Mouse (Mus musculus): ENCODE results near the gene Serhl.
A peak's percentile ranks its signal among the peaks of the same experiment; 100 is the strongest.
"Not testable (repeated sequence)": the region's sequence is repeated elsewhere in the genome, so short reads cannot be mapped to it uniquely, and the experiment has no call there.

The Serhl gene

DNA sequence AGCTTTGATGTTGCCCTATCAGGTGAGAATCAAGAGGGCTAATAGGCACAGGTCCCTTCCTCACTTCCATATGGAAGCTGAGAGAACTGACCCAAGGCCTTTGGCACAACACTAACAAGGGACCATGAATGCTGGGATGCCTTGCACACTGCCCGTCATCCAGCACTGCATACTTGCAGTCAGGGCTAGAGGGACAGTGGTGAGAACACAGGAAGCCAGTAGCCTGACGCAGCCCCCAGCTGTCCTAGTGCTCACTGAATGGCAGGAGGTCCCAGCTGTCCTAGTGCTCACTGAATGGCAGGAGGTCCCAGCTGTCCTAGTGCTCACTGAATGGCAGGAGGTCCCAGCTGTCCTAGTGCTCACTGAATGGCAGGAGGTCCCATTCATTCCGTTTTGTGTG lies 37.7 kb downstream of the Serhl start:
- not testable (repeated sequence) for H3K27me3 ChIP-seq (ENCODE audit: control insufficient read depth, insufficient read depth, low read length, poor library complexity, severe bottlenecking); DNase-seq (ENCODE audit: low read depth, low spot score)
- peaks cover 14% of the 10 kb centered on the region for H3K36me3 ChIP-seq (ENCODE audit: control insufficient read depth, insufficient read depth, low read length, poor library complexity, severe bottlenecking)

DNA sequence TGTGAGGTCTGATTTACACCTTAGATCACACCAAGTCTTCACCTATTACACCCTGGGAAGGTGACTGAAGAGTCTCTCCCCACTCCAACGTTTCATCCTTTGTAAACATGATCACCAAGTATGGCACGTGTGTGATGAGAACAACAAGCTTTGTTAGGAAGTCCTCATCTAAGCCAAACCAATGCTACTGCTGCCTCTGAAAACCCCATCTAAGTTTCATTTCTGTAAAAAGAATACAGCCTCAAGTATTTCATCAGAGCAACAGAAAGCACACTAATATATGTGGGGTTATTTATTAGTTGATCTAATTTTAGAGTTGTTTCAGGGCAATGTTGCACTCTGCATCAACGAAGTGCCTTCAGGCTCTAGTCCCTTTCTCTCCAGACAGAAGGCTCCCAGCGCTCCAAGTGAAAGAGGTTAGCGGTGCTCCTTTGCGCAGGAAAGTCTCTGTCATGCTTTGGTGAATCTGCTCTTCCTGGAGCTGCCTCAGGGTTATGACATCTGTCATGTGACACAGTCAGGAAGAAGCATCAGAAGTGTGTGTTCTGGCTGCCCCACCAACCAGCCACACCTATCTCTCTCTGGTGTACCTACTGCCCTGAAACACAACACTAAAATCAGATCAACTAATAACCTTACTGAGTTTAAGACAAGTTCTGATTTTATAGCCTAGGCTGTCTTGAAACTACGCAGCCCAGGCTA lies 40.4 kb downstream of the Serhl start:
- Histone ChIP-seq H3K36me3 (ENCODE audit: control insufficient read depth, insufficient read depth, low read length, poor library complexity, severe bottlenecking) (peaks cover 21% of the 10 kb centered on the region), H3K27me3 (ENCODE audit: control insufficient read depth, insufficient read depth, low read length, poor library complexity, severe bottlenecking) (no peaks in the 10 kb centered on the region)
- DNase-seq (ENCODE audit: low read depth, low spot score): no peak

DNA sequence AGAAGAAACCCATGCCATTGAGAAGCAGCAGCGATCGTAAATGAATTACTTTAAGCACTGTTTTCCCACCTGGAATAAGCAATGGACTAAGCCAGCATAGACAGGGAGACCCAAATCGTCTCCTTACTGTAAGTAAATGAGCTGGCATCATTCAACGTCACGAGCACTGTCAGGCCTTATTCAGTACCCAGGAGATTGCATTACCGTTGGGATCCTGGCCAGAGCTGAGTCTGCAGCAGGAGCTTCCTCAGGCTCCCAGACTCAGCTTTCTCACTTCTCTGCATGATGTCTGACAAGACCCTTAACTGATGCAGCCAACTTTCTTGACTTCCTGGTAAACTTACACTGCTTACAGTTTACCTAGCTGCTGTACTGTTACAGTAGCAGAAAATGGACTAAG lies 45.4 kb downstream of the Serhl start:
- Histone ChIP-seq H3K27me3 (ENCODE audit: control insufficient read depth, insufficient read depth, low read length, poor library complexity, severe bottlenecking) (no peaks in the 10 kb centered on the region), H3K36me3 (ENCODE audit: control insufficient read depth, insufficient read depth, low read length, poor library complexity, severe bottlenecking) (peaks cover 21% of the 10 kb centered on the region)
- no peak for DNase-seq (ENCODE audit: low read depth, low spot score)

DNA sequence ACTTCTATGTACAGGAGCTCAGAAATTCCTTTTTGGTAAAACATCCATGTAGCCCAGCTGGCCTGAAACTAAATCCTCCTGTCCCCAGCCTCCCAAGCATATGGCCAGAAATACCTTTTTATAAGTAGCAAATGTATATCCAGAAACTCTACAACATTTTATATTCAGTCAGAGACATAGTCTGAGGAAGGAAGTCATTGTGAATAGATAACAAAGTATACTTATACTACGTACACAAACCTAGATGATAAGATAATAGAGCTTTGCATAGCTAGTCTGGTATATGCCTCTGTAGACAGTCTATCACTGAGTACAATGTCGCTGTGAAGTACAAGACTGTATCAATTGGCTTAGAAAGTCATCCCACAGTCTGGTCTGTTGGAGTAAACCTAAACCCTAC lies 46.3 kb downstream of the Serhl start:
- DNase-seq (ENCODE audit: low read depth, low spot score): no peak
- Histone ChIP-seq H3K36me3 (ENCODE audit: control insufficient read depth, insufficient read depth, low read length, poor library complexity, severe bottlenecking) (peaks cover 19% of the 10 kb centered on the region), H3K27me3 (ENCODE audit: control insufficient read depth, insufficient read depth, low read length, poor library complexity, severe bottlenecking) (no peaks in the 10 kb centered on the region)

DNA sequence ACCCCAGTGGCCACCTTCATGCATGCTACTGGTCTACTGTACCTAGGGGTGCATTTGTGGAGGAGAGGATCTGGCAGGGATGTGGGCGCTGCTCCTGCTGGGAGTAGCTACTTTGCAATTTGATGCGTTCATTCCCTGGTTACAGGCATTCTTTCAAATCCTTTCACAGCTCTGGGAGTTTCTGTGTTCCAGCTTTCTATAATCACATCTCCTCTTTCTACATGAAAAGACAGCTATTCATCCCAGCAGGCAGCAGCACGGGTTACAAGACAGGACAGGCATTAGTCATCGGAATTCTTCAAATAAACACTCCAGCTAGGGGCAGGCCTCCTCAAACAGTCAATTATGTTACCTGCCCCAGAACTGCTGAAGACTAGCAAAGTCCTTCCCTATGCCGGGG lies 53.6 kb downstream of the Serhl start:
- Histone ChIP-seq H3K27me3 (ENCODE audit: control insufficient read depth, insufficient read depth, low read length, poor library complexity, severe bottlenecking) (no peaks in the 10 kb centered on the region), H3K36me3 (ENCODE audit: control insufficient read depth, insufficient read depth, low read length, poor library complexity, severe bottlenecking) (peaks cover 1% of the 10 kb centered on the region)
- DNase-seq (ENCODE audit: low read depth, low spot score): no peak

DNA sequence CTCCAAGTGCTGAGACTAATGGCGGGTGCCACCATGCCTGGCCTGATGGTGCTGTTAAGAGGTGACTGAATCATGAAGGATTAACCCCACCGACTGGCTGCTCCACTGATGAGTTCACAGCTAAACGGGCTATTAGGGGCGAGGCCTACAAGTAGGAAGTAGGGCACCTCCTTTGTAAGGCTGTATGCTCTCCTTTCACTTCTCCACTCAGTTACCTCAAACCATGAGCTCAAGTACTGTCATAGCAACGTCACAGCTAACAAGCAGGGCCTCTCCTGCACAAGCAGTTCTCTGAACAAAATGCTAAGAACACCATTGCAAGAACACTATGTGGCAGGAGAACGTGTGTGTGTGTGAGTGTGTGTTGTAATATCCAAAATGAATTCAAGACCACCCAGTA lies 56.2 kb downstream of the Serhl start:
- no peaks in the 10 kb centered on the region for H3K36me3 ChIP-seq (ENCODE audit: control insufficient read depth, insufficient read depth, low read length, poor library complexity, severe bottlenecking)
- no peaks in the 10 kb centered on the region for H3K27me3 ChIP-seq (ENCODE audit: control insufficient read depth, insufficient read depth, low read length, poor library complexity, severe bottlenecking)
- peak; percentile 63 for DNase-seq (ENCODE audit: low read depth, low spot score)

DNA sequence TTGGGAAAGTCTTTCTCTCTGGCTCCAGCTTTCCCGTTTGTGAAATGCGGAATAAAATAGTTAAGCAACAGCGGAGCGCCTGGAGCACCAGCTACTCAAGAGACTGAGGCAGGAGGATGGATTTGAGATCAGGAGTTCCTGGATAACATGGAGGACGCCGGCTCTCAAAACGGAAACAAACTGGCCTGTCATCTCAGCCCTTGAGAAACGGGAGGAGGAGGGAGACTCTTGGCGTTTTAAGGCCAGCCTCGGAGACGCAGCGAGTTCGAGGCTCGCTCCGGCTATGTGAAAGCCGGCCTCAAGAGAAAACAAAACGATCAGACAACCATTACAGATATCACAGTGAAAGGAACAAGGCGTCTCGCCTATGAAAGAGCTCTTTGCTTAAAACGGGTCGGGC lies 59.1 kb downstream of the Serhl start:
- Histone ChIP-seq H3K27me3 (ENCODE audit: control insufficient read depth, insufficient read depth, low read length, poor library complexity, severe bottlenecking) (no peaks in the 10 kb centered on the region), H3K36me3 (ENCODE audit: control insufficient read depth, insufficient read depth, low read length, poor library complexity, severe bottlenecking) (no peaks in the 10 kb centered on the region)
- no peak for DNase-seq (ENCODE audit: low read depth, low spot score)

DNA sequence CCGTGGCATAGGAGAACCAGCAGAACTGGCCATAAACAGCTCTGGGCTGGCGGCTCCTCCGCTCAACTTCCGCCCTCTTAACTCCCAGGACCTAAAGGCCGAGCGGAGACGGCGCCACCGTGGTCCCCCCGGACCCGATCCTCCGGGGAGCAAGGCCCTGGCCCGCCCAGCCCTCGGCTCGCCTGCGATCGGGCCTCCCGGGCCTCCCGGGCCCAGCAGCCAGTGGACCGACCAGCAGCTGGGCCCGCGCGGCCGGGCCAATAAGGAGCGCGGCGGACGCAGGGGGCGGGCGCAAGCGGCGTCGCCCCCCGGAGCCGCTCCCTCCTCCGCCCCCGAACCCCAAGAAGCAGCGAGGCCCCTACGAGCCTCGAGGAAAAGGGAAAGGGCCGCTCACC lies 59.5 kb downstream of the Serhl start:
- no peaks in the 10 kb centered on the region for H3K36me3 ChIP-seq (ENCODE audit: control insufficient read depth, insufficient read depth, low read length, poor library complexity, severe bottlenecking)
- DNase-seq (ENCODE audit: low read depth, low spot score): no peak
- H3K27me3 ChIP-seq (ENCODE audit: control insufficient read depth, insufficient read depth, low read length, poor library complexity, severe bottlenecking): no peaks in the 10 kb centered on the region

DNA sequence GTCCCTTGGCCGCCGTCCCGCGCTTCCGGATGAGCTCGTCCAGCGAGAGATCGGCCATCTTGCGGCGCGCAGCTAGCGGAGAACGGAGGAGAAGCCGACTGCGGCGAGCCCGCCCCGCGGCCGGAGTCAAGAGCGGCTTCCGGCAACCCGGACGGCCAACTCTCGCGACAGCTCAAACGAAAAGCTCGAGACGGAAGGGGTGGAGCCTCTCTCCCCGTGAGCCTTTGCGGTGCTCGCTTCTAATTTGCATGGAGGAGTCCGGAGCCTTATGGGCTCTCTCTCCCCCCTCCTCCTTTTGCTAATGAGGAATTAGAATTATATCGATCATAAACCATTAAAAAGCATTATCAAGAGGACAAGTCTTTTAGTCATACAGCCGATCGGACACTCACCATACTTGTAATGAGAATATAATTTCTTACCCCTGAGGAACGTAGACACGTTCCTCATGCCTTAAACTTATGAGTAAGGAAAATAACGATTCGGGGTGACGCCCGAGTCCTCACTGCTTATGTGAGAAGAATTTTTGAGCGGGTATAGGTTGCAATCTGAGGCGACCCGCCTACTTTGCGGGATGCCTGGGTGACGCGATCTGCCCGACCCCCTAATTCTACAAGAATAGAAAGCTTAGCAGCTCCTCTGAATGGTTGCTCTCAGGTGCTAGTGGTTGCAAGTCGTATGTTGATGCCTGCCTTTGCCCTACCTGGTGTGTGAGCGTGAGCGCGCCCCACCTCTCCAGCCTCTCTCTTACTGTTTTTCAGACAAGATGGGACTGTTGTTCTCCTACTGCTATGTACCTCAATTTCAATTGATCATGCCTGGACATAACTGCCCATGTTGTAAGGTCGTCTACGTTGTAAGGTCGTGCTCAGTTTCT lies 60.1 kb downstream of the Serhl start, which contains the start of gene Poldip3:
Gene Poldip3, minus strand, starts transcription at position 189 of the 877 bp plus-strand sequence.
- Histone ChIP-seq H3K27me3 (ENCODE audit: control insufficient read depth, insufficient read depth, low read length, poor library complexity, severe bottlenecking) (no peaks in the 10 kb centered on the region), H3K36me3 (ENCODE audit: control insufficient read depth, insufficient read depth, low read length, poor library complexity, severe bottlenecking) (no peaks in the 10 kb centered on the region)
- DNase-seq (ENCODE audit: low read depth, low spot score): peak; percentile 99

DNA sequence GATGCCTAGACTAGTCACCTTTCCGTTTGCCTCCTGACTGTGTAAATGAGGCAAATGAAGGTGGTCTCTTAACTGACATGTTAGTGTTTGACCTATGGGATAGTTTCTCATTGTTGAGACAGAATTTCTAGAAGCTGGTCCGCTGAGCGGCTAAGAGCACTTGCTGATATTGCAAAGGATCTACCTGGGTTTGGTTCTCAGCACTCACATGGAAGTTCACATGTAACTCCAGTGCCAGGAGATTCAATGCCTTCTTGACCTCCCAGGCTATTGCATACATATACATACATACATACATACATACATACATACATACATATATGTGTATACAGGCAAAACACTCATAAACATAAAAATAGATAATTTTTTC lies 60.8 kb downstream of the Serhl start:
- Histone ChIP-seq H3K36me3 (ENCODE audit: control insufficient read depth, insufficient read depth, low read length, poor library complexity, severe bottlenecking) (no peaks in the 10 kb centered on the region), H3K27me3 (ENCODE audit: control insufficient read depth, insufficient read depth, low read length, poor library complexity, severe bottlenecking) (no peaks in the 10 kb centered on the region)
- DNase-seq (ENCODE audit: low read depth, low spot score): no peak

DNA sequence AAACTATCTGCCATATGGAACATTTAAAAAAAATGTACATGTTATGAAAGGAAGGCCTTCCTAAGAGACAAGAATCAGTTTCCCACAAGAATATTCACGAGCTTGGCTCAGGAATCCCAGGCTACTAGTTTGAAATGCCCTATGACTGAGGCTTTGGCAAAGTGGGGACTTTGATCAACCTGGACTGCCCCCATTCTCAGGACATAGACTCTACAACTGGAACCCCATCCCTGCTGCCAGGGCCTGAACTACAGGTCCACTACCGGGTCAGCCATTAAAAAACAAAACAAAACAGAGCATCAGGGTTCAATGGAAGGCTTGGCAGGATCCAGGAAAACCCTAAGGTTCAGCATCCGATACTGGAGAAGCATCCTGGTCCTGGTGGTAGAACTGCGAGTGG lies 61.4 kb downstream of the Serhl start:
- Histone ChIP-seq H3K36me3 (ENCODE audit: control insufficient read depth, insufficient read depth, low read length, poor library complexity, severe bottlenecking) (no peaks in the 10 kb centered on the region), H3K27me3 (ENCODE audit: control insufficient read depth, insufficient read depth, low read length, poor library complexity, severe bottlenecking) (no peaks in the 10 kb centered on the region)
- DNase-seq (ENCODE audit: low read depth, low spot score): no peak

DNA sequence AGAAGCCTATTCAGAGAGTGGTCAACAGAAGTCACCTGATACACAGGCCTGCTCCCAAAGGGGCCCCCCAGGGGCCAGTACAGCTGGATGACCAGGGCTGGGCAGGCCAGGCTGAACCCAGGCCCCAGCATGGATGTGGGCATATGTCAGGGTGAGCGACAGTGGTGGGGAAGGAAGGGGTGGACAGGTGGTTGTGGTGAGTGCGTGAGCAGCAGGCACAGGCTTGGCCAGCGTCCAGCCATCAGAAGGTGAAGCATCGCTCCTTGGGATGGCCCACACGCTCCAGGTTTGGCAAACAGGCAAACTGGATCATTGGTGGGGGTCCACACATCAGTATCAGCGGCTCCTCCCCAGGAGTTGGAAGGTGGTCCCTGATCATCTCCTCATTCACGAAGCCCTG lies 65.0 kb downstream of the Serhl start:
- no peaks in the 10 kb centered on the region; the same call in 1 of the 2 replicates for H3K36me3 ChIP-seq (ENCODE audit: control insufficient read depth, insufficient read depth, low read length, poor library complexity, severe bottlenecking)
- no peaks in the 10 kb centered on the region for H3K27me3 ChIP-seq (ENCODE audit: control insufficient read depth, insufficient read depth, low read length, poor library complexity, severe bottlenecking)
- no peak for DNase-seq (ENCODE audit: low read depth, low spot score)

DNA sequence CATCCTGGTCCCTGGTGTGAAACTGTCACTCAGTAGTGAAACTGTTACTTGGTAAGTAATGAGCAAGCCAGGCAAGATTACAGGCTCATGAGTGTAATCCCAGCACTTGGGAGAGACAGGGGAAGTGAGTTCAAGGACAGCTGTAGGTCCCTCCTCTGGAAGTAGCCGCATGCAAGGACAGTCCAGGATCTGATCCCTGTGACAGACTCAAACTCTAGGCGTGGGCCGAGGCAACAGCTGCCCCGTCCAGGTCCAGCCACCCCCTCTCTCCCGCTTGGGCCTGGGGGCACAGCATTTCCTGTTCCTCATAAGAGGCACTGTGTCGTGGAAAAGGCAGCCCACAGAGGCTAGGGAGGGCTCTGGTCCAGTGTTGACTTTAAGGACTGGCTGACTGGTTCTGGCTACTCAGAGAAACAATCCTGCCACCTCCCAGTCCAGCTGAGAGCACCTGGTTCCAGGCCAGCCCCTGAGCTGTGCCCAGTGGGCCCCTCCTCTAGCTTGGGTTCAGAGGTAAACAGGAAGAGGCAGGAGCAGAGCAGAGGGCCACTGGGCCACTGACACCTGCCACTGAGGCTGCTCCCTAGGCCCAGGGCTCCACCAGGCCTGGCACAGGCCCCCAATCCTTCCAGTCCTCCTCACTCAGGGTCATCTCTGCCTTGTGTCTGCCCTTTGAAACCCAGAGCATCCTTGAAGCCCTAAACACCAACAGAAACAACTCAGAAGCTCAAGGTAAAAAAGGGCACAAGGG lies 66.5 kb downstream of the Serhl start:
- DNase-seq (ENCODE audit: low read depth, low spot score): no peak
- Histone ChIP-seq H3K27me3 (ENCODE audit: control insufficient read depth, insufficient read depth, low read length, poor library complexity, severe bottlenecking) (no peaks in the 10 kb centered on the region), H3K36me3 (ENCODE audit: control insufficient read depth, insufficient read depth, low read length, poor library complexity, severe bottlenecking) (peaks cover 3% of the 10 kb centered on the region)

DNA sequence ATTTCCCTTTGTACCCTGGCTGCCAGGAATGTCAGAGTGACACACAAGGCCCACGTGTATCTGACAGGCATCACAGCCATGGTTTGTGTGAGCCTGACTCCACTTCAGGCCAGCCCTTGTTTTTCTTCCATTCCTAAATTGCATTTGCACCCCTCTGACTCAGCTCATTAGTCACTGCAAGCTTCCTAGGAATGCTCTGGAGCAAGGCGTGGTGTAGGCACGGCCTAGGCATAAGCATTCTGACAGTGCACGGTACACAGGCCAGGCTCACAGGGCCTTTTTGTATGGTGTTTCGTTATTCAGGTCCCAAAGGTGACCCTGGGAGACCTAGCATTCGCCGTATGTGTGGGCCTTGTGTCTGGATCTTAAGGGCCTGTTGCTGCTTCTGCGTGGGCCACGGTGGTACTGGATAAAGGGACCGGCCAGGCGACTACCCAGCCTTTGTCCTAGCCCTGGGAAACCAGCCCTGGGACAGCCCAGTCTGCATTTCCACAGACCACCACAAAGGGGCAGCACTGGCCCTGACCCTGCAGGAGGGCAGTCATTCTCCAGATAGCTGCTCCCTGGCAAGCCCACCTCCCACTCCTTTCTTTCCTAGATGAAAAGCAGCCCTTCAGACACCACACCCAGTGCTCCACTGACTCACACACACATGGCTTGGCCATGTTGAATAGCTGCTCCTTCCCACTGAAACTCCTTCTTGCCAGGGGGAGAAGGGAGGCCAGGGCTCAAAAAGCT lies 67.8 kb downstream of the Serhl start:
- Histone ChIP-seq H3K27me3 (ENCODE audit: control insufficient read depth, insufficient read depth, low read length, poor library complexity, severe bottlenecking) (no peaks in the 10 kb centered on the region), H3K36me3 (ENCODE audit: control insufficient read depth, insufficient read depth, low read length, poor library complexity, severe bottlenecking) (peaks cover 3% of the 10 kb centered on the region)
- peak; percentile 65 for DNase-seq (ENCODE audit: low read depth, low spot score)
